Mouse (Mus musculus) v-Abl transformed pro-B cells (cell line): Measurements from ENCODE around the gene Ccdc122.
"Not testable (repeated sequence)": the region's sequence is repeated elsewhere in the genome, so short reads cannot be mapped to it uniquely, and the experiment has no call there.

Experiments
- in situ Hi-C, 2 experiments: fragments of 400-800 bp; cut with MboI; formaldehyde crosslinking; loops; one replicate each; pipeline ENCODE4 v1.15.1; 2025; ENCODE audit not compliant: unreplicated experiment in 2 of 2

Ccdc122 gene

GRCm38 (mm10) chr14:77100285-77100684 is 63.7 kb downstream of the Ccdc122 start:
- in situ Hi-C loops, result no loop called here

- in situ Hi-C loops, result not testable (repeated sequence)
These were observed 74.0 kb downstream of the Ccdc122 start for GRCm38 (mm10) chr14:77110622-77111021.

GRCm38 (mm10) chr14:77130612-77131011 is 94.0 kb downstream of the Ccdc122 start:
- in situ Hi-C loops, result loop anchor here (25.0 kb wide), 3 partner anchors 632 to 1957 kb away; no protein-coding TSS in a partner anchor

GRCm38 (mm10) chr14:77136936-77137335 is 100.4 kb downstream of the Ccdc122 start:
- in situ Hi-C loops, result loop anchor here (25.0 kb wide), 3 partner anchors 625 to 1950 kb away; no protein-coding TSS in a partner anchor

GRCm38 (mm10) chr14:77141324-77142282 is 105.0 kb downstream of the Ccdc122 start:
- in situ Hi-C loops, result loop anchor here (5.0 to 25.0 kb wide), 12 partner anchors 621 to 1963 kb away; no protein-coding TSS in a partner anchor

- in situ Hi-C loops, result loop anchor here (10.0 to 25.0 kb wide), 5 partner anchors 617 to 1960 kb away; no protein-coding TSS in a partner anchor
These were observed 108.5 kb downstream of the Ccdc122 start for GRCm38 (mm10) chr14:77145103-77145502.

- in situ Hi-C loops, result loop anchor here (10.0 to 25.0 kb wide), 5 partner anchors 615 to 1957 kb away; no protein-coding TSS in a partner anchor
These were observed 111.1 kb downstream of the Ccdc122 start for GRCm38 (mm10) chr14:77147635-77148034.

- in situ Hi-C loops, result no loop called here
These were observed 114.0 kb downstream of the Ccdc122 start for GRCm38 (mm10) chr14:77150556-77150955.

- in situ Hi-C loops, result no loop called here
These were observed 114.9 kb downstream of the Ccdc122 start for GRCm38 (mm10) chr14:77151431-77151830.

GRCm38 (mm10) chr14:77156222-77156910 is 119.8 kb downstream of the Ccdc122 start, which contains the start of gene Enox1:
Enox1 (plus strand) TSS chr14:77156763.
- in situ Hi-C loops, result no loop called here

GRCm38 (mm10) chr14:77156911-77157504 is 120.4 kb downstream of the Ccdc122 start:
- in situ Hi-C loops, result no loop called here

GRCm38 (mm10) chr14:77157505-77157911 is 120.9 kb downstream of the Ccdc122 start:
- in situ Hi-C loops, result no loop called here

- in situ Hi-C loops, result no loop called here
These were observed 122.8 kb downstream of the Ccdc122 start for GRCm38 (mm10) chr14:77159397-77159796.
